Mouse (Mus musculus) hindbrain, embryonic 11.5 days (tissue): Measurements from ENCODE around the gene Mrln. TPM values are rescaled to one million over a fixed set of nuclear protein-coding genes. Genes with fewer than 3 reads are reported as not detected.
A peak's percentile ranks its signal among the peaks of the same experiment; 100 is the strongest.

Experiments used
- ATAC-seq: fragments of 200-750 bp; cut with Nextera tagmentation; 2 replicates; pipeline ENCODE4 v1.8.0; 2017; ENCODE audit warnings: mild to moderate bottlenecking, moderate TSS enrichment, moderate library complexity; ENCODE audit not compliant: low FRiP score
- DNase-seq: peaks from one replicate; pipeline ENCODE4 v3.0.0-alpha.2; 2015; ENCODE audit warnings: low spot score
- H3K27ac ChIP-seq: fragments of 300-500 bp; sonication (generic); 2 replicates; pipeline ENCODE4 v1.5.1; 2014; ENCODE audit warnings: mild to moderate bottlenecking, low read depth, low read length
- H3K27me3 ChIP-seq: fragments of 300-500 bp; sonication (generic); 2 replicates; pipeline ENCODE4 v1.6.1; 2014; ENCODE audit warnings: mild to moderate bottlenecking, low read length, moderate library complexity, mixed read lengths; ENCODE audit not compliant: control insufficient read depth, insufficient read depth
- H3K36me3 ChIP-seq: fragments of 300-500 bp; sonication (generic); 2 replicates; pipeline ENCODE4 v1.6.1; 2014; ENCODE audit warnings: mild to moderate bottlenecking, low read length, moderate library complexity, mixed read lengths; ENCODE audit not compliant: control insufficient read depth, insufficient read depth
- H3K4me1 ChIP-seq: fragments of 300-500 bp; sonication (generic); replicated peaks from 2 replicates; pipeline ENCODE4 v1.6.1; 2014; ENCODE audit warnings: low read length, mixed read lengths; ENCODE audit not compliant: control insufficient read depth, insufficient read depth
- H3K4me2 ChIP-seq: fragments of 300-500 bp; sonication (generic); replicated peaks from 2 replicates; pipeline ENCODE4 v1.6.1; 2014; ENCODE audit warnings: mild to moderate bottlenecking, low read depth, low read length
- H3K4me3 ChIP-seq: fragments of 300-500 bp; sonication (generic); 2 replicates; pipeline ENCODE4 v1.5.1; 2014; ENCODE audit warnings: low read depth, low read length
- H3K9ac ChIP-seq: fragments of 300-500 bp; sonication (generic); 2 replicates; pipeline ENCODE4 v1.6.1; 2014; ENCODE audit warnings: low read depth, low read length
- H3K9me3 ChIP-seq: fragments of 300-500 bp; sonication (generic); 2 replicates; pipeline ENCODE4 v1.6.1; 2016; ENCODE audit warnings: low read length; ENCODE audit not compliant: control insufficient read depth
- WGBS: fragments of 180-500 bp; shearing (Covaris S2); extraction: QIAGEN DNeasy Blood & Tissue Kit; methylation state at CpG from one replicate; pipeline ENCODE4 v1.1.7; 2014; 5-methylcytosine and 5-hydroxymethylcytosine counted together
- polyA plus RNA-seq: library from polyadenylated mRNA; unstranded; fragments of >200 nt; fragmentation: Nextera tagmentation; extraction: Ambion mirVana; gene quantifications from 2 replicates; pipeline ENCODE4 v1.2.1, GENCODE M21; 2014

Gene Mrln
- polyA plus RNA-seq, 1 experiment from 2014 or later, result 1.0 TPM

- 85% methylated on average over 11 of the region's 11 CpGs for WGBS
- no peak overlapping the region for H3K27ac ChIP-seq
- no peak for DNase-seq
These were observed 36.8 kb upstream of the Mrln start for GRCm38 (mm10) chr10:70167625-70168024.

GRCm38 (mm10) chr10:70168396-70168795 is 36.1 kb upstream of the Mrln start:
- WGBS, result 75% methylated on average over 13 of the region's 13 CpGs
- ATAC-seq, result no peak

More at GRCm38 (mm10) chr10:70167625-70168024, 36.8 kb upstream of the Mrln start:
- Histone ChIP-seq H3K4me3 (no peak overlapping the region), H3K36me3 (no peaks in the 10 kb centered on the region), H3K27me3 (no peaks in the 10 kb centered on the region), H3K4me1 (no peaks in the 10 kb centered on the region), H3K4me2 (no peak overlapping the region), H3K9me3 (no peaks in the 10 kb centered on the region), H3K9ac (no peak overlapping the region)
- ATAC-seq, result no peak

GRCm38 (mm10) chr10:70169044-70169443 is 35.4 kb upstream of the Mrln start:
- peak; percentile 54; the same call in 1 of the 2 replicates for ATAC-seq

More at GRCm38 (mm10) chr10:70168396-70168795, 36.1 kb upstream of the Mrln start:
- Histone ChIP-seq H3K9me3 (no peaks in the 10 kb centered on the region), H3K4me2 (no peak overlapping the region), H3K36me3 (no peaks in the 10 kb centered on the region), H3K27me3 (no peaks in the 10 kb centered on the region), H3K4me3 (no peak overlapping the region), H3K27ac (0 out of 2 replicates have a peak overlapping the region, but pooled peaks have one; percentile 20), H3K9ac (no peak overlapping the region), H3K4me1 (no peaks in the 10 kb centered on the region)
- DNase-seq, result no peak

GRCm38 (mm10) chr10:70173314-70173713 is 31.1 kb upstream of the Mrln start:
- H3K36me3 ChIP-seq, result no peaks in the 10 kb centered on the region
- 59% methylated on average over 3 of the region's 3 CpGs for WGBS

More at GRCm38 (mm10) chr10:70169044-70169443, 35.4 kb upstream of the Mrln start:
- Histone ChIP-seq H3K9ac (no peak overlapping the region), H3K36me3 (no peaks in the 10 kb centered on the region), H3K4me1 (no peaks in the 10 kb centered on the region), H3K4me2 (no peak overlapping the region), H3K4me3 (no peak overlapping the region), H3K27me3 (no peaks in the 10 kb centered on the region), H3K9me3 (no peaks in the 10 kb centered on the region), H3K27ac (no peak overlapping the region)
- no peak for DNase-seq
- 80% methylated on average over 18 of the region's 18 CpGs for WGBS

GRCm38 (mm10) chr10:70174494-70175190 is 29.8 kb upstream of the Mrln start:
- Histone ChIP-seq H3K27ac (no peak overlapping the region), H3K27me3 (no peaks in the 10 kb centered on the region), H3K4me3 (no peak overlapping the region), H3K36me3 (no peaks in the 10 kb centered on the region), H3K4me2 (no peak overlapping the region), H3K4me1 (no peaks in the 10 kb centered on the region), H3K9ac (no peak overlapping the region), H3K9me3 (no peaks in the 10 kb centered on the region)
- DNase-seq, result no peak
- no peak for ATAC-seq
- WGBS, result 84% methylated on average over 16 of the region's 16 CpGs

More at GRCm38 (mm10) chr10:70173314-70173713, 31.1 kb upstream of the Mrln start:
- H3K4me1 ChIP-seq, result no peaks in the 10 kb centered on the region
- H3K9me3 ChIP-seq, result no peaks in the 10 kb centered on the region
- no peak overlapping the region for H3K4me3 ChIP-seq
- no peak overlapping the region for H3K27ac ChIP-seq
- H3K4me2 ChIP-seq, result no peak overlapping the region
- ATAC-seq (no peak), DNase-seq (peak; percentile 76)
- no peaks in the 10 kb centered on the region for H3K27me3 ChIP-seq
- H3K9ac ChIP-seq, result no peak overlapping the region

- Histone ChIP-seq H3K36me3 (no peaks in the 10 kb centered on the region), H3K4me1 (no peaks in the 10 kb centered on the region), H3K27ac (no peak overlapping the region), H3K4me3 (no peak overlapping the region), H3K4me2 (no peak overlapping the region), H3K9me3 (no peaks in the 10 kb centered on the region), H3K27me3 (no peaks in the 10 kb centered on the region), H3K9ac (no peak overlapping the region)
- DNase-seq (no peak), ATAC-seq (no peak)
- WGBS, result 92% methylated on average over 9 of the region's 9 CpGs
These were observed 23.7 kb upstream of the Mrln start for GRCm38 (mm10) chr10:70180727-70181126.

GRCm38 (mm10) chr10:70181279-70181972 is 23.0 kb upstream of the Mrln start:
- no peak for DNase-seq
- Histone ChIP-seq H3K27ac (no peak overlapping the region), H3K27me3 (no peaks in the 10 kb centered on the region), H3K4me2 (no peak overlapping the region), H3K9ac (no peak overlapping the region), H3K4me3 (no peak overlapping the region), H3K9me3 (no peaks in the 10 kb centered on the region), H3K36me3 (no peaks in the 10 kb centered on the region), H3K4me1 (no peaks in the 10 kb centered on the region)
- ATAC-seq, result no peak
- WGBS, result 90% methylated on average over 11 of the region's 11 CpGs

GRCm38 (mm10) chr10:70183210-70184080 is 21.0 kb upstream of the Mrln start:
- Histone ChIP-seq H3K4me2 (no peak overlapping the region), H3K9ac (no peak overlapping the region), H3K27me3 (no peaks in the 10 kb centered on the region), H3K36me3 (0 out of 2 replicates have a peak, but pooled peaks cover 3% of the 10 kb centered on the region), H3K9me3 (no peaks in the 10 kb centered on the region), H3K4me1 (no peaks in the 10 kb centered on the region), H3K27ac (no peak overlapping the region), H3K4me3 (no peak overlapping the region)
- ATAC-seq, result no peak
- no peak for DNase-seq
- WGBS, result 71% methylated on average over 15 of the region's 15 CpGs
